Mouse (Mus musculus) spleen, adult 2 months (tissue): ENCODE measurements around the gene Fam178b. TPM values are rescaled to one million over a fixed set of nuclear protein-coding genes. Genes with fewer than 3 reads are reported as not detected.

Source experiments
- DNase-seq, 2 experiments: peaks; one replicate each; pipeline versions ENCODE4 v3.0.0 to v3.0.0-alpha.2; 2012 to 2021; ENCODE audit warnings: low spot score in 2 of 2, low read depth in 1 of 2
- H3K27ac ChIP-seq: fragments of 200-500 bp; 2 replicates; pipeline ENCODE4 v1.5.1; 2012; ENCODE audit warnings: low read length, inconsistent platforms; ENCODE audit not compliant: insufficient read depth
- H3K27me3 ChIP-seq: fragments of 200-500 bp; 2 replicates; pipeline ENCODE4 v1.6.1; 2012; ENCODE audit warnings: mild to moderate bottlenecking, moderate library complexity, low read length, inconsistent platforms; ENCODE audit not compliant: control insufficient read depth, insufficient read depth
- H3K36me3 ChIP-seq: fragments of 200-500 bp; 2 replicates; pipeline ENCODE4 v1.6.1; 2012; ENCODE audit warnings: mild to moderate bottlenecking, low read length, inconsistent platforms; ENCODE audit not compliant: control insufficient read depth, insufficient read depth
- H3K4me1 ChIP-seq: fragments of 200-500 bp; 2 replicates; pipeline ENCODE4 v1.6.1; 2011; ENCODE audit warnings: inconsistent platforms; ENCODE audit not compliant: control insufficient read depth, insufficient read depth, insufficient read length
- H3K4me3 ChIP-seq: fragments of 200-500 bp; 2 replicates; pipeline ENCODE4 v1.5.1; 2011; ENCODE audit warnings: mild to moderate bottlenecking, inconsistent platforms; ENCODE audit not compliant: insufficient read depth, insufficient read length; ENCODE audit errors: extremely low read depth
- CTCF ChIP-seq: fragments of 200-500 bp; IDR thresholded peaks from 2 replicates; pipeline ENCODE4 v1.5.1; 2011; ENCODE audit warnings: mild to moderate bottlenecking, inconsistent platforms; ENCODE audit not compliant: insufficient read depth, insufficient read length, insufficient replicate concordance; ENCODE audit errors: extremely low read depth
- POLR2A ChIP-seq: fragments of 200-500 bp; IDR thresholded peaks from 2 replicates; pipeline ENCODE4 v1.6.1; 2011; ENCODE audit warnings: low read depth, low read length, inconsistent platforms
- WGBS: fragments of 180-500 bp; shearing (Covaris S2); methylation state at CpG from one replicate; pipeline ENCODE4 v1.1.7; 2018; 5-methylcytosine and 5-hydroxymethylcytosine counted together
- polyA plus RNA-seq: library from polyadenylated mRNA; depleted of rRNA; stranded (reverse); fragments of >200 nt; gene quantifications from 2 replicates; pipeline ENCODE4 v1.2.3, GENCODE M21; 2012

The Fam178b gene
- polyA plus RNA-seq, 1 experiment: 1.1 TPM

- DNase-seq: no peak
- Histone ChIP-seq H3K27ac (no peak overlapping the region), H3K36me3 (no peaks in the 10 kb centered on the region), H3K4me1 (no peaks in the 10 kb centered on the region), H3K27me3 (no peaks in the 10 kb centered on the region), H3K4me3 (no peak overlapping the region)
- no peak for TF ChIP-seq POLR2A
- no peak for TF ChIP-seq CTCF
- WGBS: 84% methylated on average over 2 of the region's 2 CpGs
Observed at GRCm38 (mm10) chr1:36635826-36636485, 47.0 kb downstream of the Fam178b start.

- no peaks in the 10 kb centered on the region for H3K4me1 ChIP-seq
- peak in 1 of 2 experiments; percentile 50 for DNase-seq
- no peak overlapping the region for H3K4me3 ChIP-seq
- H3K36me3 ChIP-seq: no peaks in the 10 kb centered on the region
- no peaks in the 10 kb centered on the region for H3K27me3 ChIP-seq
- no peak overlapping the region for H3K27ac ChIP-seq
- WGBS: 43% methylated on average over 5 of the region's 5 CpGs
- peak; percentile 74; the same call in 1 of the 2 replicates for TF ChIP-seq CTCF
- no peak for TF ChIP-seq POLR2A
Observed at GRCm38 (mm10) chr1:36634940-36635339, 48.0 kb downstream of the Fam178b start.

DNA sequence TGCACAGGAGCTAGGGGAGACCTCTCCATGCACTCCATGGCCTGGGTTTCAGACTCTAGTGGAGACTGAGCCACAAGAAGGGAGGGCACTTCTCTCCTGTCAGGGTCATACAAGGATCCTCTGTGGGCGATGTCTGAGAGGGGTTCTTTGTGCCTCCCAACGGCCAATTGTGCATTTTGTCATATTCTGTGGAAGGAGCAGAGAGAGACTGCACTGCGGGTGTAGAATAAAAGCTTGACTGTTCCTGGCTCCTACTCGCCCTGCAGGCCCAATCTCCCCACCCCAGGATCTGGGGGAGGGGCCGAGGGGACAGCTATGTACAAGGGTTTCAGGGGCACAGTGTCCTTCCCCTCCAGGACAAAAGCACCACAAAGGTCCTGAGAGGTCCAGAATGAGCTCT is 49.1 kb downstream of the Fam178b start:
- DNase-seq: no peak
- TF ChIP-seq POLR2A (no peak), CTCF (no peak)
- no peaks in the 10 kb centered on the region for H3K27me3 ChIP-seq
- no peak overlapping the region for H3K4me3 ChIP-seq
- no peaks in the 10 kb centered on the region for H3K4me1 ChIP-seq
- H3K27ac ChIP-seq: no peak overlapping the region
- no peaks in the 10 kb centered on the region for H3K36me3 ChIP-seq
- WGBS: 94% methylated on average over 5 of the region's 5 CpGs

DNA sequence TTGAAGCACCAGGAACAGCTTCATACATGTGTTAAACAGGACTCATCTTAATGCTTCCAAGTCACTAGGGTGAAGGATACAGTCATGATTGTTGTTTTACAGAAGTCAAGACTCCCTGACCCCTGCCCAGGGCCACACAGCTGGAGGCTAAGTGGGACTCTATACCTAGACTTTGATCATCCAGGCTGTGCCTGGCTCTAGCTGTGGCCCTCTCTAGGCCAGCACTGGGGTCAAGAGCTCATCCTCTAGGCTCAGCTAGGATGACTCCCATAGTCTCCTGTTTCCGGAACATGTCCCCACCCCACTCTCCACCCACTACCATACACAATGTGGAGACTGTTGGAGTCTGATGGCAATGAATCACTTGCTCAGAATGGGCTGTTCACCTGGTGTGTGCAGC is 50.1 kb downstream of the Fam178b start:
- no peak for DNase-seq
- H3K36me3 ChIP-seq: no peaks in the 10 kb centered on the region
- no peaks in the 10 kb centered on the region for H3K4me1 ChIP-seq
- H3K4me3 ChIP-seq: no peak overlapping the region
- WGBS: 100% methylated on average over 1 of the region's 1 CpGs
- TF ChIP-seq POLR2A (no peak), CTCF (no peak)
- H3K27ac ChIP-seq: no peak overlapping the region
- no peaks in the 10 kb centered on the region for H3K27me3 ChIP-seq

DNA sequence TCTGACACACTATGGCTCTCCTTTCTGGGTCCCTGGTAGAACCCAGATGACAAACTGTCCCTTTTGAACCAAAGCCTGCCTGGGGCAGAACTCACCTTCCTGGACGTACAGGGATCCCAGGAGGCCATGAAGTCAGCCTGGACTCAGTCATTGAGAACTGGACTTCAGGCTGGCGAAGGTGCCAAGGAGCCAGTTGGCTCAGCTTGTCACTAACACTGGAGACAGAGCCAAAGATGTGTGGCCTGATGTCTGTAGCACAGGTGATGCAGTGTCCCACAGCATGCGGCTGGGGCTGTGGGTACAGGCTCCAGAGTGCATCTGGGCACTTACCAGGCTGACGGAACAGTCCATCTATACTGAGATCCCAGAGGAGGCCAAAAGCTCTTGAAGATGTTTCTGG is 50.9 kb downstream of the Fam178b start:
- TF ChIP-seq POLR2A (no peak), CTCF (no peak)
- Histone ChIP-seq H3K36me3 (no peaks in the 10 kb centered on the region), H3K4me1 (no peaks in the 10 kb centered on the region), H3K27ac (no peak overlapping the region), H3K27me3 (no peaks in the 10 kb centered on the region), H3K4me3 (no peak overlapping the region)
- DNase-seq: no peak
- 90% methylated on average over 4 of the region's 4 CpGs for WGBS

GRCm38 (mm10) chr1:36631391-36631790 is 51.6 kb downstream of the Fam178b start:
- Histone ChIP-seq H3K36me3 (no peaks in the 10 kb centered on the region), H3K4me1 (no peaks in the 10 kb centered on the region), H3K4me3 (no peak overlapping the region), H3K27me3 (no peaks in the 10 kb centered on the region), H3K27ac (no peak overlapping the region)
- DNase-seq: no peak
- WGBS: 92% methylated on average over 4 of the region's 4 CpGs
- no peak for TF ChIP-seq CTCF
- no peak for TF ChIP-seq POLR2A

DNA sequence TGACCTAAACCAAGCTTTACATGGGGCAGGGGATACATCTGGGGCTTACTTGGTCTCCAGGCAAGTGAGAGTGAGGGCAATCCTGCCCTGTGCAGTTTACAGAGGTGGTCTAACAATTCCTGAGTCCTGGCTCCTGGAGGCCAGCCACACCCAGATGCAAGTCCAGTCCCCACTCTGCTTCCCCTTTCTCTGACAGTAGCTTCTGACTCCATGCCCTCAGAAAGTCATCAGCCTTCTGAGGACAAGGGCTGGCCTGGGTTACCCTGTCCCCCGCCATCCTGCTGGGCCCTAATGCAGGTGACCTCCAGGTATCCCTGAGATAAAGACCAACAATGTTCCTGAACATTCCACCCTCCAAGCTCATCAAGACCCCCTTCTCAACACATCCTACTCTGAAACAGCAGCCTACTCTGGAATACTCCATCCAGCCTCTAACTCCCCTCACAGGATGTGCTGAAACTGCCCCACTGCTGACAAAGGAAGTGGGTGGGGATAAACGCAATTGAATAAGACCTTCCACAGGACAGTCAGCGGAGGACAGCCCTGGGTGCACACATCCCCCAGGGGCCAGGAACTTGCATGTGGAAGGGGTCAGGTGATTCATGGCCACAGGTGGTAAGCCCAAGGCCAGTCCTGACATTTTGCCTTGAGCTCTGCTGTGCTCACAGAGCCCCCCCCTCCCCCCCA is 52.8 kb downstream of the Fam178b start:
- Histone ChIP-seq H3K4me3 (no peak overlapping the region), H3K27ac (no peak overlapping the region), H3K27me3 (no peaks in the 10 kb centered on the region), H3K36me3 (no peaks in the 10 kb centered on the region), H3K4me1 (no peaks in the 10 kb centered on the region)
- TF ChIP-seq CTCF (no peak), POLR2A (no peak)
- WGBS: 50% methylated on average over 3 of the region's 3 CpGs
- no peak for DNase-seq
